Mouse (Mus musculus): ENCODE data around the gene Hist1h3f. TPM values are rescaled to one million over a fixed set of nuclear protein-coding genes. Genes with fewer than 3 reads are reported as not detected.
"Not testable (repeated sequence)": the region's sequence is repeated elsewhere in the genome, so short reads cannot be mapped to it uniquely, and the experiment has no call there.

The Hist1h3f gene
- total and polyA plus RNA-seq, 2 experiments from 2014 or later: 0.21 to 239 TPM

DNA sequence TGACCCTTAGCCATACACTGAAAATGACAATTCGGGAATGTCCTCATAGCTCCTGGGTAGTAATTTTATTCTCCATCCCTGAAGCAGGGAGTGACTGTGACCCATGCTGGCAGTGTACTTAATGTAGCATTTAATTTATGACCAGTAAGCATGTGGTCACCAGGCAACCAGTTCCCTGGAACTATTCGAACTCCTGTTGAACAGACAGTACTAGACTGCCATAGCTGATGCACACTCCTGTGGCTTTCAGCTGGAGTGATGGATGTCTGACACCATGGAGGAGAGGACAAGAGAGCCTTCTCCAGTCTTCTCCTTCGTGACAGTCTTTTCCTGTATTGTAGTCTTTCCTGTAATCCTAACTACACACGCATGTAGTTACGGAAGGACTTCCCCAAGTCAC, 14.8 kb upstream of the Hist1h3f start:
- H3K4me3 ChIP-seq (ENCODE audit: low read depth, low read length): no peak overlapping the region
- WGBS: 80% methylated on average over 5 of the region's 5 CpGs

DNA sequence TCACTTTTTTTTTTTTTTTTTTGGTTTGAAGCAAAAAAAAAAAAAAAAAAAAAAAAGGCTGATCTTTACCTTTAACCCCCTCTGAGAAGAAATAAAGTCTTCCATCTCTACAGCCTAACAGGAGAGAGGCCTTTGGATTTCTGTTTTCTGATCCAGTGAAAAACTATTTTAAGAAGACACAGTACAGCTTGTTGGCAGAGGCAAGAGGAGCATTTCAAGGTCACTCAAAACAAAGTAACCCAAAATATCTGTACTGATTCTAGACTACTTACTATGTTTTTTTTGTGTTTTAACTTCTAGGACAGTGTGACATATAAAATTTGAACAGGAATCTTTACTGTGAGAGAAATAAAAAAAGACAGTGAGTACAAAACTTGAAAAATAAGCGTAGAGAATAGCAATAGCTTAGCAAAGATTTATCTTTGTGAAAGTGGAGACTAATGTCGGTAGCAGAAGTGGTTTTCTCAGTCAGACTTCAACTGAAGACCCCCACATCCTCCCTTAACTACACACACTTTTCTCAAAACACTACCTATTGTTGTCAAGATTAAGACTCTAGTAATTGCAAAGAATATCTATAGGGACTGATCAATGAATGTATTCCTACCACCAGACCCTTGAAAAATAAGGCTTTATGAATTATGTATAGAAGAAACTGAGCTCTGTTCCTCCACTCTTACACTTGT, 14.2 kb upstream of the Hist1h3f start:
- no peak overlapping the region for H3K27ac ChIP-seq (ENCODE audit: low read depth, low read length)
- no peaks in the 10 kb centered on the region for H3K36me3 ChIP-seq (ENCODE audit: insufficient read depth, low read length)
- no peak overlapping the region for H3K9ac ChIP-seq (replicated peaks; ENCODE audit: low read length, poor library complexity, severe bottlenecking)
- WGBS: 24% methylated on average over 2 of the region's 2 CpGs
- no peaks in the 10 kb centered on the region for H3K9me3 ChIP-seq (ENCODE audit: low read length)
- peaks cover 10% of the 10 kb centered on the region for H3K4me1 ChIP-seq (ENCODE audit: insufficient read depth, low read length)
- peak overlapping the region; percentile 58 for H3K4me2 ChIP-seq (ENCODE audit: low read depth, low read length, poor library complexity, severe bottlenecking)
- no peaks in the 10 kb centered on the region for H3K27me3 ChIP-seq (ENCODE audit: insufficient read depth, low read length)
- no peak for DNase-seq (ENCODE audit: low spot score)
- peak overlapping the region; percentile 52 for H3K4me3 ChIP-seq (ENCODE audit: low read depth, low read length)
- TF ChIP-seq CTCF (IDR thresholded peaks at IDR 0.05): no peak
- no peak for ATAC-seq (ENCODE audit: low FRiP score)

More for the DNA sequence above, 14.8 kb upstream of the Hist1h3f start:
- no peak for ATAC-seq (ENCODE audit: low FRiP score)
- Histone ChIP-seq H3K27me3 (ENCODE audit: insufficient read depth, low read length) (no peaks in the 10 kb centered on the region), H3K9me3 (ENCODE audit: low read length) (no peaks in the 10 kb centered on the region), H3K4me2 (ENCODE audit: low read depth, low read length, poor library complexity, severe bottlenecking) (no peak overlapping the region), H3K36me3 (ENCODE audit: insufficient read depth, low read length) (no peaks in the 10 kb centered on the region), H3K27ac (ENCODE audit: low read depth, low read length) (no peak overlapping the region), H3K4me1 (ENCODE audit: insufficient read depth, low read length) (peaks cover 7% of the 10 kb centered on the region; the same call in 1 of the 2 replicates), H3K9ac (replicated peaks; ENCODE audit: low read length, poor library complexity, severe bottlenecking) (no peak overlapping the region)
- no peak for DNase-seq (ENCODE audit: low spot score)
- no peak for TF ChIP-seq CTCF (IDR thresholded peaks at IDR 0.05)

- DNase-seq (ENCODE audit: low spot score) (peak; percentile 58), ATAC-seq (ENCODE audit: low FRiP score) (0 out of 2 replicates have a peak, but pooled peaks have one; percentile 38)
- H3K4me3 ChIP-seq (ENCODE audit: low read depth, low read length): peak overlapping the region; percentile 52
- TF ChIP-seq CTCF (IDR thresholded peaks at IDR 0.05): no peak
- peak overlapping the region; percentile 66 for H3K9ac ChIP-seq (replicated peaks; ENCODE audit: low read length, poor library complexity, severe bottlenecking)
- peak overlapping the region; percentile 58 for H3K4me2 ChIP-seq (ENCODE audit: low read depth, low read length, poor library complexity, severe bottlenecking)
- H3K36me3 ChIP-seq (ENCODE audit: insufficient read depth, low read length): no peaks in the 10 kb centered on the region
- H3K27me3 ChIP-seq (ENCODE audit: insufficient read depth, low read length): no peaks in the 10 kb centered on the region
- peak overlapping the region; percentile 93 for H3K27ac ChIP-seq (ENCODE audit: low read depth, low read length)
- H3K9me3 ChIP-seq (ENCODE audit: low read length): no peaks in the 10 kb centered on the region
- H3K4me1 ChIP-seq (ENCODE audit: insufficient read depth, low read length): peaks cover 10% of the 10 kb centered on the region
- WGBS: under 1% methylated on average over 20 of the region's 20 CpGs
These were observed 13.5 kb upstream of the Hist1h3f start for GRCm38 (mm10) chr13:23530181-23530900.

GRCm38 (mm10) chr13:23530901-23531875, 12.7 kb upstream of the Hist1h3f start, which contains the start of gene Hist1h4h:
Gene Hist1h4h, plus strand, starts transcription at chr13:23531050.
- no peak for TF ChIP-seq CTCF (IDR thresholded peaks at IDR 0.05)
- peak within 1 kb of the TSS; percentile 58 for H3K4me2 ChIP-seq (ENCODE audit: low read depth, low read length, poor library complexity, severe bottlenecking)

DNA sequence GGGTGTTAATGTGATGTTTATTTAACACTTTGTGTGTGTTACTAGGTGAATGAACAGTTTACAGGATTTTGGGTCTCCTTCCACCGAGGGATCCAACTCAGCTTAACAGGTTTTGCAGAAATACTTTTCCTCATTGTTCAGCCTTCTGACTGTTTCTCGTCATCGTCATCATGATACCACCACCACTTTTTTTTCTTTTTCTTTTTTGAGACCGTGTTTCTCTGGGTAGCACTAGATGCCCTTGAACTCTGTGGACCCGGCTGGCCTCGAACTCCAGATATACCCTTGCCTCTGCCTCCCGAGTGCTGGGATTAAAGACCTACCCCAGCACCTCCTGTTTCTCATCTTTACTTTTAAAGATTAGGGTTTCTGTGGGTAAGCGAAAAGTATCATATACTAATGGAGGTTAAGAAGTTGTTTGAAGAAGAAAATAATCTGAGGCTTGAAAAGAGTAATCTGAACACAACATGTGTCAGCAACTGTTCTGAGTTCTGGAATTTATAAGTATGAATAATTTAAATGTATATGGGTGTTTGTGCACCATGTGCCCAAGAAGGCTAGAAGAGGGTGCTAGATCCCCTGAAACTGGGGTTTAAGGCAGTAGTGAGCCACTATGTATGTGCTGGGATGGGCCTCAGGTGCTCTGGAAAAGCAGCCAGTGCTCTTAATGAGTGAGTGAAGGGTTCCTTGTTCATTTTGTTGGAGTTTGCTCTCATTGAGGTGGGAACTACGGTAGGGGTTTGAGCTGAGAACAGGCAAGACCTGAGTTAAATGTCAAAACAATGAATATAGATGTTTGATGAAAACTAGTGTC, 11.4 kb upstream of the Hist1h3f start:
- 21% methylated on average over 9 of the region's 9 CpGs for WGBS
- TF ChIP-seq CTCF (IDR thresholded peaks at IDR 0.05): no peak
- DNase-seq (ENCODE audit: low spot score): no peak

More at GRCm38 (mm10) chr13:23530901-23531875, 12.7 kb upstream of the Hist1h3f start, which contains the start of gene Hist1h4h:
- Histone ChIP-seq H3K9ac (replicated peaks; ENCODE audit: low read length, poor library complexity, severe bottlenecking) (peak within 1 kb of the TSS; percentile 66), H3K4me3 (ENCODE audit: low read depth, low read length) (peak within 1 kb of the TSS; percentile 52), H3K4me1 (ENCODE audit: insufficient read depth, low read length) (peaks cover 10% of the 10 kb centered on the region), H3K27ac (ENCODE audit: low read depth, low read length) (peak within 1 kb of the TSS; percentile 93), H3K36me3 (ENCODE audit: insufficient read depth, low read length) (no peaks in the 10 kb centered on the region), H3K9me3 (ENCODE audit: low read length) (no peaks in the 10 kb centered on the region), H3K27me3 (ENCODE audit: insufficient read depth, low read length) (no peaks in the 10 kb centered on the region)
- ATAC-seq (ENCODE audit: low FRiP score): peak; percentile 90
- under 1% methylated on average over 56 of the region's 70 CpGs for WGBS
- DNase-seq (ENCODE audit: low spot score): peak; percentile 99

DNA sequence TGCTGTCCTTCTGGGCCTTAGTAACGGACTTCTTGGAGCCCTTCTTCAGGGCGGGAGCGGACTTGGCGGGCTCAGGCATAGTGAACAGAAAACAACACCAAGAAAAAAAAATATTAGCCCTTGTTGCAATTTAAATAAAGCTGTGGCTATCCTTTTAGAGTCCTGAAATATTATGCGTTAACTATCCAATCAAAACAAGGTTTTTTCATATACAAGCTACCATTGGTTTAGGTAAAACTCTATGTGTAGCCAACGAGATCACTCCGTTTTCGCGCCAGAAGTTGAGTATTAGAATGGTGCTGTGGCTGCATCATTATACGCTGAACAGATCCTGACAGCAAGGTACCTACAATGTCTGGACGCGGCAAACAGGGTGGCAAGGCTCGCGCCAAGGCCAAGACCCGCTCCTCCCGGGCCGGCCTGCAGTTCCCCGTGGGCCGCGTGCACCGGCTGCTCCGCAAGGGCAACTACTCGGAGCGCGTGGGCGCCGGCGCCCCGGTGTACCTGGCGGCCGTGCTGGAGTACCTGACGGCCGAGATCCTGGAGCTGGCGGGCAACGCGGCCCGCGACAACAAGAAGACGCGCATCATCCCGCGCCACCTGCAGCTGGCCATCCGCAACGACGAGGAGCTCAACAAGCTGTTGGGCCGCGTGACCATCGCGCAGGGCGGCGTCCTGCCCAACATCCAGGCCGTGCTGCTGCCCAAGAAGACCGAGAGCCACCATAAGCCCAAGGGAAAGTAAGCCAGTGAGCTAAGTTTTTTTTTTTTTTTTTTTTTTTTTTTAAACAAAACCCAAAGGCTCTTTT, 10.1 kb upstream of the Hist1h3f start, which contains the start of gene Hist1h2af:
Gene Hist1h2af, plus strand, starts transcription at position 347 of the 808 bp plus-strand sequence.
- not testable (repeated sequence) for H3K9me3 ChIP-seq (ENCODE audit: low read length); H3K27me3 ChIP-seq (ENCODE audit: insufficient read depth, low read length); H3K36me3 ChIP-seq (ENCODE audit: insufficient read depth, low read length); ATAC-seq (ENCODE audit: low FRiP score); H3K27ac ChIP-seq (ENCODE audit: low read depth, low read length); H3K9ac ChIP-seq (replicated peaks; ENCODE audit: low read length, poor library complexity, severe bottlenecking)
- DNase-seq (ENCODE audit: low spot score): peak; percentile 94
- H3K4me1 ChIP-seq (ENCODE audit: insufficient read depth, low read length): peaks cover 10% of the 10 kb centered on the region
- H3K4me2 ChIP-seq (ENCODE audit: low read depth, low read length, poor library complexity, severe bottlenecking): peak within 1 kb of the TSS; percentile 69
- peak within 1 kb of the TSS; percentile 46 for H3K4me3 ChIP-seq (ENCODE audit: low read depth, low read length)
- WGBS: 0% methylated on average over 23 of the region's 53 CpGs

More for the DNA sequence above, 11.4 kb upstream of the Hist1h3f start:
- Histone ChIP-seq H3K27ac (ENCODE audit: low read depth, low read length) (no peak overlapping the region), H3K4me2 (ENCODE audit: low read depth, low read length, poor library complexity, severe bottlenecking) (peak overlapping the region; percentile 58), H3K9me3 (ENCODE audit: low read length) (no peaks in the 10 kb centered on the region), H3K36me3 (ENCODE audit: insufficient read depth, low read length) (no peaks in the 10 kb centered on the region), H3K9ac (replicated peaks; ENCODE audit: low read length, poor library complexity, severe bottlenecking) (no peak overlapping the region), H3K4me1 (ENCODE audit: insufficient read depth, low read length) (peaks cover 10% of the 10 kb centered on the region), H3K4me3 (ENCODE audit: low read depth, low read length) (peak overlapping the region; percentile 52), H3K27me3 (ENCODE audit: insufficient read depth, low read length) (no peaks in the 10 kb centered on the region)
- no peak for ATAC-seq (ENCODE audit: low FRiP score)
